Mouse (Mus musculus) brain, embryonic 14.5 days (tissue): ENCODE measurements around the gene Hpf1. TPM values are rescaled to one million over a fixed set of nuclear protein-coding genes. Genes with fewer than 3 reads are reported as not detected.

Experiments used
- DNase-seq: peaks from one replicate; pipeline ENCODE4 v3.0.0-alpha.2; 2011; ENCODE audit warnings: low read depth
- CTCF ChIP-seq: fragments of 200-500 bp; IDR thresholded peaks from 2 replicates; pipeline ENCODE4 v1.5.1; 2012; ENCODE audit warnings: inconsistent platforms, mild to moderate bottlenecking, moderate library complexity, borderline replicate concordance; ENCODE audit not compliant: insufficient read depth, insufficient read length; ENCODE audit errors: extremely low read depth
- POLR2A ChIP-seq: fragments of 200-500 bp; IDR thresholded peaks from 2 replicates; pipeline ENCODE4 v1.6.1; 2012; ENCODE audit warnings: mild to moderate bottlenecking, inconsistent platforms, borderline replicate concordance; ENCODE audit not compliant: poor library complexity, insufficient read depth, insufficient read length, severe bottlenecking; ENCODE audit errors: extremely low read depth
- polyA plus RNA-seq: library from polyadenylated mRNA; depleted of rRNA; stranded (reverse); fragments of >200 nt; gene quantifications from 2 replicates; pipeline ENCODE4 v1.2.3, GENCODE M21; 2012; rRNA removed

Hpf1 gene
- polyA plus RNA-seq, result 54.7 and 60.6 TPM in 2 replicates

- TF ChIP-seq CTCF, result no peak
- TF ChIP-seq POLR2A, result peak; percentile 92
- DNase-seq, result peak; percentile 99
Measured at GRCm38 (mm10) chr8:60889843-60890519, at the start of gene Hpf1. Hpf1 (plus strand) TSS chr8:60890418.

- DNase-seq, result no peak
- no peak for TF ChIP-seq CTCF
- no peak for TF ChIP-seq POLR2A
Measured at GRCm38 (mm10) chr8:60842388-60842787, 47.8 kb upstream of the Hpf1 start.

- no peak for TF ChIP-seq CTCF
- no peak for TF ChIP-seq POLR2A
- DNase-seq, result no peak
Measured at GRCm38 (mm10) chr8:60857559-60857958, 32.7 kb upstream of the Hpf1 start.

- TF ChIP-seq POLR2A, result no peak
- no peak for TF ChIP-seq CTCF
Measured at GRCm38 (mm10) chr8:60858091-60858490, 32.1 kb upstream of the Hpf1 start.

GRCm38 (mm10) chr8:60858911-60859476, 31.2 kb upstream of the Hpf1 start:
- no peak for DNase-seq
- TF ChIP-seq CTCF, result no peak
- no peak for TF ChIP-seq POLR2A

More at GRCm38 (mm10) chr8:60858091-60858490, 32.1 kb upstream of the Hpf1 start:
- DNase-seq, result no peak

- TF ChIP-seq CTCF, result no peak
- peak; percentile 35 for DNase-seq
Measured at GRCm38 (mm10) chr8:60859605-60860004, 30.6 kb upstream of the Hpf1 start.

GRCm38 (mm10) chr8:60860749-60861148, 29.5 kb upstream of the Hpf1 start:
- DNase-seq, result no peak

GRCm38 (mm10) chr8:60861783-60862182, 28.4 kb upstream of the Hpf1 start:
- DNase-seq, result no peak
- no peak for TF ChIP-seq POLR2A
- TF ChIP-seq CTCF, result no peak

More at GRCm38 (mm10) chr8:60860749-60861148, 29.5 kb upstream of the Hpf1 start:
- TF ChIP-seq POLR2A (no peak), CTCF (no peak)

- TF ChIP-seq CTCF (no peak), POLR2A (no peak)
- DNase-seq, result peak; percentile 28
Measured at GRCm38 (mm10) chr8:60864875-60865274, 25.3 kb upstream of the Hpf1 start.

- TF ChIP-seq POLR2A (no peak), CTCF (peak; percentile 80; the same call in 1 of the 2 replicates)
- DNase-seq, result peak; percentile 90
Measured at GRCm38 (mm10) chr8:60865504-60866114, 24.6 kb upstream of the Hpf1 start.

GRCm38 (mm10) chr8:60867468-60868115, 22.6 kb upstream of the Hpf1 start:
- TF ChIP-seq POLR2A, result no peak
- no peak for TF ChIP-seq CTCF
- DNase-seq, result no peak

- TF ChIP-seq POLR2A (no peak), CTCF (no peak)
- no peak for DNase-seq
Measured at GRCm38 (mm10) chr8:60868236-60868965, 21.8 kb upstream of the Hpf1 start.
